Mouse (Mus musculus) forebrain, embryonic 10.5 days (tissue): ENCODE measurements around the gene Nav2. TPM values are rescaled to one million over a fixed set of nuclear protein-coding genes. Genes with fewer than 3 reads are reported as not detected.

Experiments used
- DNase-seq: peaks from one replicate; pipeline ENCODE4 v3.0.0-alpha.2; 2017; ENCODE audit warnings: low spot score; ENCODE audit errors: extremely low spot score
- H3K27ac ChIP-seq: fragments of 300-500 bp; sonication (generic); 2 replicates; pipeline ENCODE4 v1.5.1; 2016; ENCODE audit warnings: mild to moderate bottlenecking
- H3K27me3 ChIP-seq: fragments of 300-500 bp; sonication (generic); 2 replicates; pipeline ENCODE4 v1.6.1; 2016; ENCODE audit warnings: mild to moderate bottlenecking; ENCODE audit not compliant: poor library complexity, severe bottlenecking
- H3K36me3 ChIP-seq: fragments of 300-500 bp; sonication (generic); replicated peaks from 2 replicates; pipeline ENCODE4 v1.6.1; 2016; ENCODE audit warnings: mild to moderate bottlenecking, moderate library complexity
- H3K4me1 ChIP-seq: fragments of 300-500 bp; sonication (generic); 2 replicates; pipeline ENCODE4 v1.6.1; 2016
- H3K4me3 ChIP-seq: fragments of 300-500 bp; sonication (generic); 2 replicates; pipeline ENCODE4 v1.5.1; 2016; ENCODE audit warnings: mild to moderate bottlenecking, moderate library complexity
- H3K9me3 ChIP-seq: fragments of 300-500 bp; sonication (generic); 2 replicates; pipeline ENCODE4 v1.6.1; 2016; ENCODE audit warnings: mild to moderate bottlenecking, moderate library complexity
- WGBS: fragments of 180-500 bp; shearing (Covaris S2); methylation state at CpG from one replicate; pipeline ENCODE4 v1.1.7; 2016; 5-methylcytosine and 5-hydroxymethylcytosine counted together
- polyA plus RNA-seq: library from polyadenylated mRNA; unstranded; fragments of >200 nt; fragmentation: Nextera tagmentation; extraction: Ambion mirVana; gene quantifications from 2 replicates; pipeline ENCODE4 v1.2.1, GENCODE M21; 2016

Gene Nav2
- polyA plus RNA-seq, 1 experiment from 2014 or later = 6.1 TPM

- Histone ChIP-seq H3K27ac (peak overlapping the region; percentile 51; the same call in 1 of the 2 replicates), H3K4me1 (peaks cover 44% of the 10 kb centered on the region), H3K36me3 (no peaks in the 10 kb centered on the region), H3K4me3 (no peak overlapping the region), H3K9me3 (no peaks in the 10 kb centered on the region), H3K27me3 (peaks cover 27% of the 10 kb centered on the region)
- 10% methylated on average over 4 of the region's 4 CpGs for WGBS
- DNase-seq = no peak
Observed at GRCm38 (mm10) chr7:49527925-49528324, 619.4 kb downstream of the Nav2 start.

GRCm38 (mm10) chr7:49529498-49529897 is 621.0 kb downstream of the Nav2 start:
- DNase-seq = no peak
- WGBS = 90% methylated on average over 2 of the region's 2 CpGs
- no peak overlapping the region for H3K27ac ChIP-seq

GRCm38 (mm10) chr7:49533571-49533970 is 625.1 kb downstream of the Nav2 start:
- no peaks in the 10 kb centered on the region for H3K36me3 ChIP-seq
- no peaks in the 10 kb centered on the region; the same call in 1 of the 2 replicates for H3K27me3 ChIP-seq
- DNase-seq = no peak
- H3K4me3 ChIP-seq = no peak overlapping the region
- peaks cover 5% of the 10 kb centered on the region for H3K4me1 ChIP-seq
- no peak overlapping the region for H3K27ac ChIP-seq
- 88% methylated on average over 8 of the region's 8 CpGs for WGBS
- H3K9me3 ChIP-seq = no peaks in the 10 kb centered on the region

More at GRCm38 (mm10) chr7:49529498-49529897, 621.0 kb downstream of the Nav2 start:
- Histone ChIP-seq H3K27me3 (peaks cover 11% of the 10 kb centered on the region), H3K36me3 (no peaks in the 10 kb centered on the region), H3K4me3 (no peak overlapping the region), H3K4me1 (peaks cover 29% of the 10 kb centered on the region), H3K9me3 (no peaks in the 10 kb centered on the region)

- Histone ChIP-seq H3K36me3 (no peaks in the 10 kb centered on the region), H3K27me3 (no peaks in the 10 kb centered on the region), H3K4me3 (no peak overlapping the region), H3K9me3 (no peaks in the 10 kb centered on the region), H3K4me1 (peaks cover 6% of the 10 kb centered on the region), H3K27ac (no peak overlapping the region)
- DNase-seq = no peak
- 91% methylated on average over 6 of the region's 6 CpGs for WGBS
Observed at GRCm38 (mm10) chr7:49534208-49534607, 625.7 kb downstream of the Nav2 start.

- Histone ChIP-seq H3K36me3 (no peaks in the 10 kb centered on the region), H3K4me3 (no peak overlapping the region), H3K27ac (no peak overlapping the region), H3K27me3 (no peaks in the 10 kb centered on the region), H3K4me1 (peaks cover 11% of the 10 kb centered on the region), H3K9me3 (no peaks in the 10 kb centered on the region)
- whole genome bisulfite sequencing = 80% methylated on average over 5 of the region's 5 CpGs
- DNase-seq = no peak
Observed at GRCm38 (mm10) chr7:49538360-49538759, 629.8 kb downstream of the Nav2 start.

- Histone ChIP-seq H3K27me3 (no peaks in the 10 kb centered on the region), H3K36me3 (no peaks in the 10 kb centered on the region), H3K9me3 (no peaks in the 10 kb centered on the region), H3K4me1 (peaks cover 23% of the 10 kb centered on the region), H3K27ac (0 out of 2 replicates have a peak overlapping the region, but pooled peaks have one; percentile 27), H3K4me3 (no peak overlapping the region)
- WGBS = 92% methylated on average over 9 of the region's 9 CpGs
- no peak for DNase-seq
Observed at GRCm38 (mm10) chr7:49540181-49540580, 631.7 kb downstream of the Nav2 start.

GRCm38 (mm10) chr7:49542135-49542534 is 633.6 kb downstream of the Nav2 start:
- H3K9me3 ChIP-seq = no peaks in the 10 kb centered on the region
- H3K36me3 ChIP-seq = 0 out of 2 replicates have a peak, but pooled peaks cover 2% of the 10 kb centered on the region
- peaks cover 28% of the 10 kb centered on the region for H3K4me1 ChIP-seq
- peaks cover 9% of the 10 kb centered on the region for H3K27me3 ChIP-seq
- 85% methylated on average over 3 of the region's 3 CpGs for WGBS
- DNase-seq = no peak
- no peak overlapping the region for H3K4me3 ChIP-seq
- no peak overlapping the region for H3K27ac ChIP-seq

- 16% methylated on average over 11 of the region's 11 CpGs for WGBS
Observed at GRCm38 (mm10) chr7:49544775-49545705, 636.5 kb downstream of the Nav2 start.

GRCm38 (mm10) chr7:49545706-49546097 is 637.2 kb downstream of the Nav2 start:
- no peak for DNase-seq
- H3K4me3 ChIP-seq = no peak overlapping the region
- H3K4me1 ChIP-seq = peaks cover 18% of the 10 kb centered on the region
- 76% methylated on average over 15 of the region's 15 CpGs for whole genome bisulfite sequencing
- H3K36me3 ChIP-seq = peaks cover 15% of the 10 kb centered on the region
- H3K27ac ChIP-seq = peak overlapping the region; percentile 78
- H3K9me3 ChIP-seq = no peaks in the 10 kb centered on the region
- peaks cover 11% of the 10 kb centered on the region for H3K27me3 ChIP-seq

More at GRCm38 (mm10) chr7:49544775-49545705, 636.5 kb downstream of the Nav2 start:
- Histone ChIP-seq H3K4me3 (peak overlapping the region; percentile 12; the same call in 1 of the 2 replicates), H3K27ac (peak overlapping the region; percentile 78), H3K36me3 (peaks cover 15% of the 10 kb centered on the region), H3K4me1 (peaks cover 24% of the 10 kb centered on the region), H3K9me3 (no peaks in the 10 kb centered on the region), H3K27me3 (peaks cover 11% of the 10 kb centered on the region)
- peak; percentile 46 for DNase-seq

GRCm38 (mm10) chr7:49548397-49548796 is 639.9 kb downstream of the Nav2 start:
- Histone ChIP-seq H3K9me3 (no peaks in the 10 kb centered on the region), H3K27me3 (peaks cover 11% of the 10 kb centered on the region), H3K27ac (no peak overlapping the region), H3K4me3 (no peak overlapping the region), H3K36me3 (peaks cover 21% of the 10 kb centered on the region), H3K4me1 (peaks cover 24% of the 10 kb centered on the region)
- WGBS = 93% methylated on average over 11 of the region's 11 CpGs
- no peak for DNase-seq

GRCm38 (mm10) chr7:49553236-49553981 is 644.9 kb downstream of the Nav2 start:
- WGBS = 65% methylated on average over 11 of the region's 11 CpGs
- Histone ChIP-seq H3K4me3 (no peak overlapping the region), H3K4me1 (peaks cover 18% of the 10 kb centered on the region), H3K27me3 (no peaks in the 10 kb centered on the region), H3K27ac (peak overlapping the region; percentile 54), H3K9me3 (no peaks in the 10 kb centered on the region), H3K36me3 (peaks cover 10% of the 10 kb centered on the region)
- no peak for DNase-seq

GRCm38 (mm10) chr7:49558240-49558640 is 649.7 kb downstream of the Nav2 start:
- Histone ChIP-seq H3K4me3 (no peak overlapping the region), H3K36me3 (0 out of 2 replicates have a peak, but pooled peaks cover 9% of the 10 kb centered on the region)
- no peak for DNase-seq

More at GRCm38 (mm10) chr7:49558240-49558640, 649.7 kb downstream of the Nav2 start:
- H3K9me3 ChIP-seq = no peaks in the 10 kb centered on the region
- WGBS = 94% methylated on average over 12 of the region's 12 CpGs
- H3K27me3 ChIP-seq = no peaks in the 10 kb centered on the region
- H3K4me1 ChIP-seq = peaks cover 13% of the 10 kb centered on the region
- H3K27ac ChIP-seq = no peak overlapping the region
